Mouse (Mus musculus) urinary bladder, postnatal 25 days (tissue): ENCODE data around the gene Aox2.

Experiments
- DNase-seq: peaks from one replicate; pipeline ENCODE4 v3.0.0; 2022; ENCODE audit warnings: low spot score

The Aox2 gene

DNA sequence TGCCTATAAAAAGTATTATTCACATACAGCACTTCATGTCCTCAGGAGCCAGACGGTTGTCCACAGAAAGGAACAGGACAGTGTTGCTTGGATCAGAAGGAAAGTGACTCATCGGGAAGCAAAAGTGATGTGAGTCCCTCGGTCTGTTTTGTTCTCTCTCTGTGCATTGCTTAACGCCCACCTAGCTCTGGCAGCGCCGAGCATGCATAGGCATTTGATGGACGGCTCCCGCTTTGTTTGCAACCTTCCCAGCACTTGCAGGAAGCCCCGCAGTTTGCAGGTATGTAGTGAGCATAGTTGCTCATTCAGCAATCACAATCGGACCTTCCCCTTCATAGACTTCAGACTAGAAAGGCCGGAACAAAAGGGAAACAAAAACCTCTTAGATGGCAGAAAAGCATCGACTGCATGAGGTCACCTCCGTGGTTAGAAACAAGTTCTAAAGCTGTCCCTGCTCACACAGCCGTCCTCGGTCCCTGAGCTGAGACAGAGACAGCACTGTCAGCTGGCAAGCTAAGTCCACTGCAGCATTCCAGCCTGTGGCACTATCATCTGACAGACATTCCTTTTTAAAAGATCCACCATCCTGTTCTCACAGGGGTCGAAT, 11.8 kb downstream of the Aox2 start:
- DNase-seq: no peak

DNA sequence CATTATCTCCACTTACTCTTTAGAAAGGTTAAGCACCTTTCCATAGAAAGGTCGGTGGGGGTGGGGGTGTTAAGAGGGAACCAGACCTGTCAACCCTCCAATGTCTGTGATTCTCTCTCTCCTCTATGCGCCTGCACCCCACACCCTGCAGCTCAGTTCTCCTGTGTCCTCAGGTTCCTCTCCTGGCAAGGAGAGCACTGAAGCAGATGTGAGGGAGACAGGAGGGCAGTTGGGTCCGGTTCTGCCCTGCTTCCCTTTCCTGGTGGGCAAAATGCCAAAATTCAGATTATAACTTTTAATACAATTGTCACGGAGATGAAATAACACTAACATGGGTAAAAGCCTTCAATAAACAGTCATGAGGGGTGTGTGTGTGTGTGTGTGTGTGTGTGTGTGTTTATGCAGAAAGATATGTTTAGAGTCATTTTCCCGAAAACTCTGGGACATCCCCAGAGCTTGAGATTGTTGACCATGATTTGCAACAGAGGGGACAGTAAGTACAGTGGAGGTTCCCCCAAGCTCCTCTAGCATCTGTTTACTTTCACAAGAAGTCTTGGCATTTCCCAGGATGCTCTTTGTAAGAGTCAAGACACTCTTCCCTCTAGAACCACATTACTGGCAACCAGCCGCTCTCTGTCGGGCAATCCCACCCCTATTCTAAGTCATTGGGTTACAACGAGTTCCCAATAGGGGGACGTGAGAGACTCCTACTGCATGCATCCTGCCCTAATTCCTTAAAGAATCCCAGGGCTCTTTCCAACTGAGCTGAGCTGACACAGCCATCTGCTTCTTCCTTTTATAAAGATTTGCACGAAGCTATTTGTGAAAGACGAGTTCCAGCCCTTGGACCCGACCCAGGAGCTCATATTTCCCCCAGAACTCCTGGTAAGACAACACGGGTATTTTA, 13.5 kb downstream of the Aox2 start:
- no peak for DNase-seq

DNA sequence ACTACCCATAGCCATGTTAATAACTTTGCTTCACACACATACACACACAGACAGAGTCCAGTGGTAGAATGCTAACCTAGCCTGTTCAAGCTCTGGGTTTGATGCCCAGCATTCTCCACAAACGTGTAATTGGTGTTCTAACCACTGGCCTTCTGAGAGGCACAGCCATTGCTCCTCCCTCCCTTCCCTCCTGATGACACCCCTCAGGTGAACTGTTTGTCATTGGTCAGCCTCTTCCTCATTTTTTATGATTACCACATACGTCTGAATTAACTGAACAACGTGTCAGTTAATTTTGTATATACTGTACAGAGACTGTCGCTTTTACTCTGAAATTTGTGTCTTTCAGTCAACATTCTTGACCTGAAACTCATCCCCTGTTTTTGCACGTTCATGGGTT, 16.6 kb downstream of the Aox2 start:
- no peak for DNase-seq

DNA sequence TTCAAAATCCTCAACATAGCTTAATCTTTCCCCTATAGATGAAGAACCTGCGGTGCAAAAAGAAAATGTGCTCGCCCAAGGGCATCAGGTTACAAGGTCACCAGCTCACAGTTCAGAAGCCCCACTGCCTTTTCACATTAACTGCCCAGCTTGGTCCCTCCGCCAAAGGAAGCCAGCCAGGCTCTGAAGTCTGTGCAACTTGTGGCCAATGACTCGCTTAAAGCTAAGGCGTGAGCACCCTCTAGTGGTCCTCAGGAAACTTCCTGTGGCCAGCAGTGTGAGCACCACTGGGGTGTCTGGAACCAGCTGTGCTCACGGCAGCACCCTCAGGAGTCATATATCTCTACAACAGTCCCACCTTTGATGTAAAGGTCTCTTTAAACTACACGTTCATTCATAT, 18.2 kb downstream of the Aox2 start:
- DNase-seq: peak; percentile 67

DNA sequence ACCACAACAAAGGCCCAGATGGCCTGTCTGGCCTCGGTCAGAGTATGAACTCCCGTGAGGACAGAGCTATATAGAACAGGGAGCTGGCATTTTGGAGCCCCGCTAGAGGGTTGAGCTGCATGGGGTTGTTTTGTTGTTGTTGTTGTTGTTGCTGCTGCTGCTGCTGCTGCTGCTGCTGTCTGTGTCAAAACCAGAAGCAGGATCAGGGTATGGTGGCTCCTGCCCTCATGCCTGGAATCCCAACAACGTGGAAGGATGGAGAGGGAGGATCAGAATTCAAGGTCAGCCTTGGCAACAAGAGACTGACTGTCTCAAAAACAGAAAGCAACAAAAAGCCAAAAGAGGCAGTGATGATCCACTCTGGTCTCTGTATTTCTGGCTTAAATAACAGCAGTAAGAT, 18.7 kb downstream of the Aox2 start:
- no peak for DNase-seq

DNA sequence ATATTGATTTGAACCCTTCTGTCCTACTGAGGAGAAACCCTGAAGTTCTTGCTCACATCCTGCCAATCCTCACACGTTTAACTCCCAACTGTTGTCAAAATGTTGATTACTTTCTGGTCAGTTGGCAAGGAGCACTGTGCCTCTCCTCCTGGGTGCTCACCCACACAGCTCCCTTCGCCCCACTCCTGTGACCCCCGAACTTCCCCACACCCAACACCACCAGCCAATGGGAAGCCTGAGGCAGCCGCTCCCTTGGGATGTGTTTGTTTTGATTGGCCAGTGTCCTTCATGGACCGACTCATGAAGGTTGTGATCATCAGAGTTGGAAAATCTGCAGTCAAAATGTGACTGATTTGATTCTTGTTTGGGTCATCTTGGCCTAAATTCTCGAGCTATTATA, 20.2 kb downstream of the Aox2 start:
- DNase-seq: no peak

DNA sequence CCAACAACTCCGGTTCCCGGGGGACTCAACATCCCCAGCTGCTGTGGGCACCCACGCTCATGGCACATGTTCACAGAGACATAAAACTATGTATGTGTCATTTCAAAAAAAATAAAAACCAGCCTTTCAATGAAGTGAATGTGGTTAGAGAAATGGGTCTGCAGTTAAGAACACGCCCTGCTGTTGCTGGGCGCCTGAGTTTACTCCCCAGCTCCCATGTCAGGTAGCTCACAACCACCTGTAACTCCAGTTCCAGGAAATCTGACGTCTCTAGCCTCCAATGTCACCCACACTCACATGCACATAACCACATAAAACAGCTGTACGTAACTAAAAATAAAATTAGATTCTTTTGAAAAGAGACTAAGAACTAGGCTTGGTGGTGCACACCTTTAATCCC, 22.9 kb downstream of the Aox2 start:
- no peak for DNase-seq

DNA sequence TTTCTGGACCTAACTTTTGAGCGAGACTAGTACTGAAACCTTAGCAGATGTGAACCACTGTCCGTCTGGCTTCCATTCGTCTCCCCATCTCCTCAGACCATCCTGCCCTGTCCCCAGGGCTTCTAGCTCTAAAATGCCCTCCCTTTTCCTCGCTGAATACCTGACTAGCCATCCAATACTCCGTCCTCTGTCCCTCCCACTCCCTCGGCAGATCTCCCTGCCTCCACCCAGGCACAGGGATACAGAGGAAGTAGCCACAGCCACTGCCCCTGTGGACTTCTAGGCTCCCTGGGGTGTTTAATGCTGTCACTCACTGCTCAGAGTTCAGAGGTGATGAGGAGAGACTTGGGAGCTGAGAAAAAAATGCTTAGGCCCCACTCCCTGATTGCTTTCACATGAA, 23.9 kb downstream of the Aox2 start:
- DNase-seq: no peak

DNA sequence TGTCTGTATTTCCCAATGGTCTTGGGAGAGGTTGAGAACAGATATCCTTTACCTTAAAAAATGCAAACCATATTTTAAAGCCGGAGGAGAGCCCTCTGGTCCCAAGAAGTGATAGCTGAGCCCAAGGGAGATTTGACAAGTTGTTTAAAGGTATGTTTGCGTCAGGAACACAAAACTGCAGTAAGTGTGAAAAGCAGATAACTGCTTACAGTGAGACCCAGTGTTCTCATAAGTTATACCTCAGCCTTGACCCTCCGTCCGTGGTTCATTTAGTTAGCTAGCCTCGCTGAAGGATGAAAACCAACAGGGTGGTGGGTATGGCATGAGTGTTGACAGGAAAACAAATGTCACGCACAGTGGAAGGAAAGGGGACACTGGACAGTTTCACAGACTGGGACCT, 24.9 kb downstream of the Aox2 start:
- no peak for DNase-seq

DNA sequence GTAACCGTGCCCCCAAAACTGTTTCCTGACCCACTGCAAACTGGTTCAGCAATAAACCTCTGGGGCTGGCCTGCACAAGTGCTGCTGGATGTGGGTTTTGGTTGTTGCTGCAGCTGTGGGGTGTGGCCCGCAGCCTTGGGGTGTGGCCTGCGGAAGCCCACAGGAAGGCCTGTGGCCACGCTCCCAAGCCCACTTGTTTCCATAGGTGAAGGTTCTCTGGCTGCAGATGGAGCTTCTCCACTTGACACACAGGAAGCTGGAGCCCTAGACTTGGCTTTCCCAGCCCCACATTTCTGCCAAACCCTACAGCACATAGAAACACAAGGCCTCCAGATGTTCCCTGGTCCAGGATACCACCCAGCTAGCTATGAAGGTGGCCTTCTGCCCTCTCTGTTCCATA, 25.6 kb downstream of the Aox2 start:
- DNase-seq: no peak

DNA sequence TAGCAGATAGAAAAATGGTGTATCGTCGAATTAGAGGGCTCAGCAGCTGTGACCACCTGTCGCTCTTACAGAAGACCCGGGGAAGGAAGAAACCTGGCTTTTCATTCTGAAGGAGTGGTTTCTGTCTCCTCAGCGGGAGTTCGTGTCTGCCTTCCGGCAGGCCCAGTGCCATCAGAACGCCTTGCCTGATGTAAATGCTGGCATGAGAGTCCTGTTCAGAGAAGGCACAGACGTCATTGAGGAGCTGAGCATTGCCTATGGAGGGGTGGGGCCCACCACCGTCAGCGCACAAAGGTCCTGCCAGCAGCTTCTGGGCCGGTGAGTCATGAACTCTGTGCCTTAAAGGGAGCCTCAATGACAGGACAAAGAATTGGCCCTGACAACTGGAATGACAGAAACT, 26.2 kb downstream of the Aox2 start:
- DNase-seq: no peak

DNA sequence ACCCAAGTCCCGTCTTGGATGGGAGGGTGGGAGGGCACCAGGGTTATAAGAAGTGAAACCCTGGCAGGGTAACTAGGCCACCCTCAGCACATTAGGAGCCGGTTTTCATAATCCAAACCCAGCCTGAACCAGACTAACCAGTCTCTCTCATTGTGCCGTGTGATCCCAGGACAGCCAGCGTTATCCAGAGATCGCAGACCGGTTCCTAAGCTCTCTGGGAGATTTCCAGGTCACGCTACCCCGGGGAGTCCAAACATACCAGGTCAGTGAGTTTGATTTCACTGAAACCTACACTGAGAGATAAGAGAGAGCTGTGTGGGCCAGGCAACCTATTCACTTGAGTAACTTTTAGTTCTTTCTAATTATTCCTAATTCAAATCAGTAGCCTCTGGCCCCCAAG, 29.1 kb downstream of the Aox2 start:
- peak; percentile 37 for DNase-seq

DNA sequence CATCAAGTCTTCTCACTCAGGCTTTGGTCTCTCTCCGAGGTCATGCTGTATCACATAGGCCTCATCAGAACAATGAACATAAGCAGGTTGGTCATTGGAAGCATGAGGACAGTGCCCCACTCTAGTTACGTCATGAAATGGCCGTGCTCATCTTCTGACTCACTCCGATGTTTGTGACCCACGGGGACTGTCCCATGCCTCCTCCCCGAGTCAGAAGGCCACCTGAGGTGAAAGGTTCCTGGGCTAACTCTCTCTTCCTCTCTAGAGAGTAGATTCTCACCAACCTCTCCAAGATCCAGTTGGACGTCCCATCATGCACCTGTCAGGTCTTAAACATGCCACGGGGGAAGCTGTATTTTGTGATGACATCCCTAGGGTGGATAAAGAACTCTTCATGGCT, 30.5 kb downstream of the Aox2 start:
- no peak for DNase-seq

DNA sequence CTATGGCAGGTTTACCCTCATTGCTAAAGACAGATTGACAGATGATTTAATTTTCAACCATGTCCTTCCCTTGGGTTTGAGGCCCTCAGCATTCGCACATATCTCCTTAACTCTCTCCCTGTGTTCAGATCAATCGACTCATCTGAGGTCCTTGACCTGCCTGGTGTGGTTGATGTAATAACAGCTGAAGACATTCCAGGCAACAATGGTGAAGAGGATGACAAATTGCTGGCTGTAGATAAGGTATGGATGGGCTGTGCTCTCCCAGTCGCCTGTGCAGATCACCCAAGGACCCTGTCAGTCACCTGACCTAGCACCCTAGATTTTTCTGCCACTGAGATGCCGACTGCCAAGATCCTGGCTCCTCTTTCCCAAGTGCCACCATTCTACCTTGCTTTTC, 31.7 kb downstream of the Aox2 start:
- no peak for DNase-seq

DNA sequence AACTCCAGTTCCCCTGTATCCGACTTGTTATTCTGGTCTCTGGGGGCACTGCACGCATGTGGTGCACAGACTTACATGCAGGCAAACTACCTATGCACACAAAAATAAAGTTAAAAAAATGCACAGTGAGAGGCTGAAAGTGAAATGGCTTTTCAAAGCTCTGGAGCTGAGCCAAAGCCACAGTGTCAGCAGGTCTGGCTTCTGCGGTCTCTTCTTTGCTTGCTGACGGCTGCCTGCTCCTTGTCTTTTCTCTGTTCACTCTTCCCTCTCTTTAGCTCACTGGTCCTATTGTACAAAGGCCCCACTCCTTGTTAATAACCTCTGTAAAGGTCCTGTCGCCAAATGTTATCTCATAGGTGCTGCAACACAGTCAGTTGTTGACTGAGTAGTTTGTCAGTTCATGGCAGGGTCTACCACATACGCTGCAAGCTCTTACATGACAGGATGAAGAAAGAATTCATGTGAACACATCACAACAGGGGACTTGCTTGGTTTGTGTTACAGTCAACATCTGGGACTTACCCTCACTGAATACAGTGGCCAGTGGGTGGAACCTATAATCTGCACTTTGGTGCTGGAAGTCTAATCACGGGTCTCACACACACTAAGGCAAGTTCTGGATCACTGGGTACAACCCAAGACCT, 33.2 kb downstream of the Aox2 start:
- DNase-seq: no peak

DNA sequence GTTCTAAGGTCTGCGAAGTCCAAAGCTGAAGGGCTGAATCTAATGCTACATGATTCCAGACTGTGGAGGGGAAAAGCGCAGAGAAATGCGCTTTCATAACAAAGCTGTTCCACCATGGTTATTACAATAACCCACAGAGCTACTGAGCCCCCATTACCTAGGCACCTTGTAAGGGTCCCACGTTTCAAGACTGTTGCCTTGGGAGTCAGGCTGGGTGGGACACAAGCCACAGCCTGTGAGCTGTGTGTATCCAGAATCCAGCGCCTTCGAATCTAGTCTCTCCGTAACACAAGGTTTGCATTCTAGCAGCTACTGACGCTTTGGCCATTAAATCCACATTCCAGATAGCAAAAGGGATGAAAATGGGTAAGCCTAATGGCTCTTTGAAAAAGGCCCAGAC, 35.0 kb downstream of the Aox2 start:
- DNase-seq: no peak

DNA sequence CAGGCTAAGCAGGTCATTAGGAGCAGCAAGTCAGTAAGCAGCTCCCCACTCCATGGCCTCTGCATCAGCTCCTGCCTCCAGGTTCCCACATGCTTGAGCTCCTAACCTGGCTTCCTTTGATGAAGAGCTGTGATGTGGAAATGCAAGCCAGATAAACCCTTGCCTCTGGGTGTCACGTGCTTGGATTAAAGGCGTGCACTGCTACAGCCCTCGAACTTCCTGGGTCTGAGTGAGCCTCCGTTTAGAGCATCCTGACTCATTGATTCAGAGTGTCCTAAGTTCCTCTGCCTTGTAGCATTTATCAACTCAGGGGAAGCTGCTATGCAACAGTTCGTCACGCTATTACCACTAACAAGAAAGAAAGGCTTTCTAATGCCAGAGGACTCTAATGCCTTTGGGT, 37.4 kb downstream of the Aox2 start:
- no peak for DNase-seq

DNA sequence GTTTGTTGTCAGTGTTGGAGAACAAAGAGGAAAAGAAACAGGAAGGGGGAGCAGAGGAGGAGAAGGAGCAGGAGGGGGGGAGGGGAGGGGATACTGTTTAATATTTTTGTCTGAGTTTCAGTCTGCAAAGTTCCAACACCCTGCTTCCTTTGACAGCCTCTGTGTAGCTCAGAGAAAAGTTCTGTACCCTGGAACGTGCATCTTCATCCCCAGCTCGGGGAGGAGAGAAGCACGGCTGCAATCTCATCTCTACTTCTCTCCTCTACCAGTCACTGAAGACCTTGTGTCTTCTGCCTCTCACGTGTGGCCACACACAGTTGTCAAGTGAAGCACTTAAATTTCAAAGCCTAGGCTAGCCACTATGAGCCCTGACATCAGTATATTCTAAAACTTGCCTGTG, 55.1 kb downstream of the Aox2 start:
- DNase-seq: no peak

DNA sequence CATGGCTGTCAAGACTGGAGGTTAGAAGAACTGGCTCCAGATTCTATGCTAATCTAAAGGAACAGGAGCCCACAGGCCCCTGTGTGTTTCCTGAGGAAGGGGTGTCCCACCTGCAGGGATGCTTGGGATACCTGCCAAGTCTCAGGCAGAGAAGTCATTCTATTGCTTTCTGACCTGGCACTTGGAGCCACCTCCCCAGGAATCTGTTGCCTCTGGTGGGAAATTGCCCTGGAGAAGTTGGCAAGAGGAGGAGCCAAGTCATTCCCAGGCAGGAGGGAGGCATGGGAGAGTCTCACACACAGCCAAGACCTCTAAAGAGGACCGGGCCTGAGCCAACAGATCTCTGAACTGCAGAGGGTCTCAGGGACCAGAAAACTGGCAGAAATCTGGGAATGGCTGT, 61.8 kb downstream of the Aox2 start:
- DNase-seq: no peak

DNA sequence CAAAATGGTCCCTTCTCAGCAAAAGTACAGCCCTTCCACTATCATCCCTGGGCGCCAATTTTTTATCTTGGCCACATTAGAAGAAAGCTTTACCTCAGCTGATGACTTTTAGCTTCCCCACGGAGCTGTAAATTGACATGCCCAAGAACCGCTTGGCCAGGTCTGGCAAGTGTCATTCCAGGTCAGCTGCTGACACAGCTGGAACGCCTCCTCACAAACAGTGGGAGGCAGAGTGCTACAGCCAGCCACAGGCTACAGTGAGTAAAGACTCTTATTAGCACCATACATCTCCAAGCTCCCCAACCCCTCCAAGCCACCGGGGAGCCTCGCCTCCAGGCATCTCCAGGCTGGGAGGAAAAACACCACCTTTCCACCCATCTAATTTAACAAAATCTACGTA, 63.5 kb downstream of the Aox2 start:
- no peak for DNase-seq

DNA sequence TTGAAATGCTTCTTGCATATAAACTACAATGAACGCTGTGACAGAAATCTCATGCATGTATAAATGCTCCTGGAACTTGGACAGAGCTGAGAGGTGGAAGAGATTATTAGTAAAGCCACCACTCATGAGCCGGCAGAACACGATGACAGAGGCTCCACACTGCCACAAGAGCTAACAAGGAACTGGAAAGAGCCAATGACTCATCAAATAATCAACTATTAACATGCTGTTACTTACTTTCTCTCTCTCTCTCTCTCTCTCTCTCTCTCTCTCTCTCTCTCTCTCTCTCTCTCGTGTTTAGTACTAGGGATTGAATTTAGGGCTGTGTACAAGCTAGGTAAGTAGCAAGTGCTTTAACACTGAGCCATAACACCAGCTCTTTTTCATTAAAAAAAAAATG, 65.7 kb downstream of the Aox2 start:
- no peak for DNase-seq

DNA sequence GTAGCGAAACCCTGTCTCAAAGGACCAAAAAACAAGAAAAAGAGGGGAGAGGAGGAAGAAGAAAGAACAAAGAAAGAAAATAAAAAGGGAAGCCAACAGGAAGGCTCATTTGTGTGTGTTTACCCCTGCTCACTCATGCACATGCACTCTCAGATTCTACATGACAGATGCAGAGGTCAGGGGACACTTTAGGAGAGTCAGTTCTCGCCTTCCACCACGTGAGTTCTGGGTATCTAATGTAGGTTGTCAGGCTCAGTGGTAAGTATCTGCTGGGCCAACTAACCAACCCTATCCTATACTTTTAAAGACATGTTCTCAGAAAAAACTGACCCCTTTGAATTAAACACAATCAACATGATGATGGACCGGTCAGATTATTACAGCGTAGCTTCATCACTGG, 66.4 kb downstream of the Aox2 start:
- DNase-seq: no peak

DNA sequence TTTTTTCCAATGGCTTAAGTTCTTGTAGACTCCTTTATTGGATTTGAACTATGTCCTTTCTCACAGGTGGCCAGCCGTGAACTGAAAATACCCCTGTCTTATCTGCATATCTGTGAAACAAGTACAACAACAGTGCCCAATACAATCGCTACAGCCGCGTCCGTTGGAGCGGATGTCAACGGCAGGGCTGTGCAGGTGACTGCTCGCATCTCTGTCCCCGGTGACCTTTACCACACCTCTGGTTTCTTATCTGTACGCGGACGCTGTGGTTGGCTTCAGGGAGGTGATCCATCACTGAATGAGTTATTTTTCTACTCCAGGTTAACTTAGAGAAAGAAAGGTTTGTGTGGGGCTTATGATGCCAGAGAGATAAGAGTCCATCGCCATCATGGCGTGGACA, 68.0 kb downstream of the Aox2 start:
- no peak for DNase-seq

DNA sequence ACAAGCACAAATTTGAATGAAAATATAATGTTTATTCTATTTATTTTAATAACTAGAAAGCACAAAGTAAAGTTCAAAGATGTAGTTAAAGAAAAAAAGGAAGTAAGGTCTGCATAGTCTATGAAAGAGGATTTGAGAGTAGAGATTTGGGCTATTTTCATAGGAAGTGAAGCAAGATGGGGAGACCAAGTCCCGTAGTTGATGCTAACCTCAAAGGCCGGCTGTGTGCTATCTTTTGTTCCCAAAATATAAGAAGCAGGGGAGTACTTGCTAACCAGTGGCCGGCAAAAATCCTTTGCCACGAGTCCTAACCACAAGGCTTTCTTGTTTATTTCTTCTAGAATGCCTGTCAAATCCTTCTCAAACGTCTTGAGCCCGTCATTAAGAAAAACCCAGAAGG, 70.6 kb downstream of the Aox2 start:
- DNase-seq: no peak
